Mouse (Mus musculus): ENCODE data around the gene Clca3b. TPM values are rescaled to one million over a fixed set of nuclear protein-coding genes. Genes with fewer than 3 reads are reported as not detected.

Gene Clca3b
- total RNA-seq, 2 experiments from 2014 or later: not detected

Other genes starting within 250 kb of the Clca3b start
- 100 to 1,000 TPM; 101 to 110 TPM for gene Sh3glb1, start 129.0 kb downstream of the Clca3b start, total RNA-seq (2021)
- gene Clca3a1, start 88.4 kb downstream of the Clca3b start, total RNA-seq (2021): under 1 TPM; 0.80 to 0.82 TPM
- gene Clca3a2, start 29.9 kb downstream of the Clca3b start, total RNA-seq (2021): 1 to 10 TPM in 1 of 2 experiments, under 1 TPM in 1; 0.91 to 1.1 TPM
- gene Clca4b, start 83.2 kb upstream of the Clca3b start, total RNA-seq (2021): not detected
- gene Clca4a, start 125.7 kb upstream of the Clca3b start, total RNA-seq (2021): not detected
- gene Clca1, start 183.4 kb upstream of the Clca3b start, total RNA-seq (2021): not detected

Data from layer of hippocampus, postnatal 10 days (tissue).